Mouse (Mus musculus) embryonic facial prominence, embryonic 15.5 days (tissue): ENCODE results near the gene Spns2. TPM values are rescaled to one million over a fixed set of nuclear protein-coding genes. Genes with fewer than 3 reads are reported as not detected.

ENCODE experiments used
- ATAC-seq: fragments of 200-750 bp; cut with Nextera tagmentation; 2 replicates; pipeline ENCODE4 v1.8.0; 2017; ENCODE audit warnings: low read depth, moderate TSS enrichment; ENCODE audit not compliant: insufficient number of reproducible peaks, low FRiP score, low TSS enrichment
- H3K27ac ChIP-seq: fragments of 300-500 bp; sonication (generic); replicated peaks from 2 replicates; pipeline ENCODE4 v1.5.1; 2015; ENCODE audit warnings: mild to moderate bottlenecking, inconsistent platforms
- H3K27me3 ChIP-seq: fragments of 300-500 bp; sonication (generic); 2 replicates; pipeline ENCODE4 v1.6.1; 2015; ENCODE audit warnings: inconsistent platforms
- H3K36me3 ChIP-seq: fragments of 300-500 bp; sonication (generic); 2 replicates; pipeline ENCODE4 v1.6.1; 2015; ENCODE audit warnings: mild to moderate bottlenecking, inconsistent platforms
- H3K4me1 ChIP-seq: fragments of 300-500 bp; sonication (generic); 2 replicates; pipeline ENCODE4 v1.6.1; 2015; ENCODE audit warnings: inconsistent platforms
- H3K4me2 ChIP-seq: fragments of 300-500 bp; sonication (generic); replicated peaks from 2 replicates; pipeline ENCODE4 v1.6.1; 2015; ENCODE audit warnings: mild to moderate bottlenecking, inconsistent platforms
- H3K4me3 ChIP-seq: fragments of 300-500 bp; sonication (generic); replicated peaks from 2 replicates; pipeline ENCODE4 v1.5.1; 2015; ENCODE audit warnings: mild to moderate bottlenecking, inconsistent platforms
- H3K9ac ChIP-seq: fragments of 300-500 bp; sonication (generic); 2 replicates; pipeline ENCODE4 v1.6.1; 2015; ENCODE audit warnings: inconsistent platforms
- H3K9me3 ChIP-seq: fragments of 300-500 bp; sonication (generic); replicated peaks from 2 replicates; pipeline ENCODE4 v1.6.1; 2016; ENCODE audit warnings: inconsistent platforms
- WGBS: fragments of 180-500 bp; shearing (Covaris S2); methylation state at CpG from one replicate; pipeline ENCODE4 v1.1.7; 2015; 5-methylcytosine and 5-hydroxymethylcytosine counted together
- polyA plus RNA-seq: library from polyadenylated mRNA; unstranded; fragments of >200 nt; fragmentation: Nextera tagmentation; extraction: Ambion mirVana; gene quantifications from 2 replicates; pipeline ENCODE4 v1.2.1, GENCODE M21; 2015

Spns2 gene
- polyA plus RNA-seq: 11.8 and 12.0 TPM in 2 replicates

DNA sequence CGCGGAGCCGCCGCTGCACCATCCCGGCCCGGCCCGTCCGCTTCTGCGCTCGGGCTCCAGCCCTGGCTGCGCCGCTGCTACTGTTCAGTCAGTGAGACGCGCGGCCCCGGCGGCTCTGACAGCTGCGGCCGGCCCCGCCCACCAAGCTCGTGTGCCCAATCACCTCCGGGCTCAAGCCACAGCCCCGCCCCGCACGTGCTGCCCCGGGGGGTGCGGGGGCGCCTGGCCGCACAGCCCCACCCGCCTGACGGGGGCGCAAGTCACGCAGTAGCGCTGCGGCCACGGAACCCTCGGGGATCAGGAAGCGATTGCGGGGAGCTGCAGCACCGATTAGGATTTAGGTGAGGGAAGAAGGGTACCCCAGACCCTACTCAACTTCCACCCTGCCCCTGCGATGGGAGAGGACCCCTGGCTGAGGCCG, at the start of gene Spns2:
Gene Spns2 (minus strand): TSS at position 24 of the 421 bp plus-strand sequence.
- Histone ChIP-seq H3K27ac (peak within 1 kb of the TSS; percentile 51; the same call in 1 of the 2 replicates), H3K4me1 (peaks cover 25% of the 10 kb centered on the region), H3K27me3 (peaks cover 37% of the 10 kb centered on the region), H3K36me3 (no peaks in the 10 kb centered on the region), H3K9ac (peak within 1 kb of the TSS; percentile 35), H3K4me3 (peak within 1 kb of the TSS; percentile 60), H3K4me2 (peak within 1 kb of the TSS; percentile 98), H3K9me3 (no peaks in the 10 kb centered on the region)
- under 1% methylated on average over 39 of the region's 42 CpGs for WGBS
- peak; percentile 86 for ATAC-seq

DNA sequence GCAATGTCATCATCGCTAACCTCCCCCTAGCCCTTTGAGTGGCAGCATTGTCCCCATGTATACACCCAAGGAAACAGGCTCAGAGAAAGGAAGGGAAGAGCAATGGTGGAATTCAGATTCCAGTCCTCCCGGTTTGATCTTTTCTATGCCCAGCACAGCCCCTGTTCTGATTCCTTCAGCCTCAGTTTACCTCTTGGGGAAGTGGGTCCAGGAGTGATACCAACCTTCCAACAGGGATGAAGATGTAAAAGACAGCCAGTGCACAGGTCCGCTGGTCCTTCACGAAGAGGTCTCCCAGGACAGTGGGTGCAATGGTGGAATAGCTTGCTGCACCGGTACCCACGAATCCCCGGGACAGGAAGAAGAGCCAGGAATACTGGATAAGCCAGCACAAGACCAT, 49.1 kb upstream of the Spns2 start:
- Histone ChIP-seq H3K9ac (no peak overlapping the region), H3K27me3 (no peaks in the 10 kb centered on the region), H3K36me3 (no peaks in the 10 kb centered on the region), H3K4me1 (no peaks in the 10 kb centered on the region), H3K27ac (no peak overlapping the region), H3K4me3 (no peak overlapping the region), H3K9me3 (no peaks in the 10 kb centered on the region), H3K4me2 (no peak overlapping the region)
- no peak for ATAC-seq
- WGBS: 90% methylated on average over 7 of the region's 7 CpGs

DNA sequence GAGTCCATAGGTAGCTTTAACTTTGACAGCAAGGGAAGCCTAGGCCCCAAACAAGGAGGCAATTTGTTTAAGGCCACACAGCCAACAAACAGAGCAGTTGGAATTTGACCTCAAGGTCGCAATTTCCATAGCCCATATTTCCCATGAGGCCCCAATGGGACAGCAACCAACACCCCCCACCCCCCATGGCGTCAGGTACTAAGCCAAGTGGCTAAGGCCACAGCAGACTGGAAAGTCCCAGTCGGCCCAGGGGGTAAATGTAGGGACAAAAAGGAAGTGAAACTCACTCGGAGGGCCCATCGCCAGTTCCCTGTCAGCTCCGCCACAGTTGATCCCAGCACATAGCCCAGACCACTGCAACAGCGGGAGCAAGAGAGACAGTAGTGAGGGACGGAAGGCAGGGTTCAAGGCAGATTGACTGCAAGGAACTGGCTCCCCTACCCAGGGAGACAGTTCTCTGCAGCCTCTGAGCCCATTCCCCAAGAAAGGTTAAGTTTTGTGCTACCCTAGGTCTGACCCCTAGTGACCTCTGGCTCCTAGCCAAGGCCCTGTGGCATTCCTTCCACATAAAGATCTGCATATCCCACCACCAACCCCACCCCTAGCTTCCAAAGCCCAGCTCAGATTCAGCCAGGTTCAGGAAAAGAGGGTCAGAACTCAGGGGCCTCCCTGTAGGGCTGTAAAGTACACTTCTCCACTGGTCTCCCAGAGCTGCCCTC, 48.5 kb upstream of the Spns2 start:
- WGBS: 45% methylated on average over 8 of the region's 8 CpGs
- Histone ChIP-seq H3K36me3 (no peaks in the 10 kb centered on the region), H3K27ac (no peak overlapping the region), H3K4me3 (no peak overlapping the region), H3K4me1 (no peaks in the 10 kb centered on the region), H3K4me2 (no peak overlapping the region), H3K9me3 (no peaks in the 10 kb centered on the region), H3K9ac (no peak overlapping the region), H3K27me3 (no peaks in the 10 kb centered on the region)
- ATAC-seq: 0 out of 2 replicates have a peak, but pooled peaks have one; percentile 32

DNA sequence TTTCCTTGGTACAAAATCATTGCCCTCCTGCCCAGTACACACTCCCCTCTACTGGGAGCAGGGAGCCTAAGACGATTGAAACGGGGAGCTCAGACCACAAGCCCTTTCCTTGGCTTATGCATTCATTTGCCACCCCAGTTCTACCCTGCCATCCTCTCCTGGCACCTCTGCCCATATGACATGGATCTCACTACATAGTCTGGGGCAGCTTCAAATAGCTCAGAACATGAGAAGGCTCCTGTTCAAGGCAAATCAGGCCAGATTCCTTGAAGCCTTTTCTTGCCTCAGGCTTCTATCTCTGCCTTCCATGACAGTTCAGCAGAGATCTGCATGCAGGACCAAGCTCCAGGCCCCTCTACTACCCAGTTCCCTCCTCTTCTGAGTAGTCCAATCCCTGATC, 47.8 kb upstream of the Spns2 start:
- H3K4me3 ChIP-seq: no peak overlapping the region
- no peak for ATAC-seq
- no peaks in the 10 kb centered on the region for H3K36me3 ChIP-seq
- no peak overlapping the region for H3K9ac ChIP-seq
- no peaks in the 10 kb centered on the region for H3K4me1 ChIP-seq
- WGBS: 76% methylated on average over 2 of the region's 2 CpGs
- no peak overlapping the region for H3K4me2 ChIP-seq
- no peak overlapping the region for H3K27ac ChIP-seq
- no peaks in the 10 kb centered on the region for H3K9me3 ChIP-seq
- no peaks in the 10 kb centered on the region for H3K27me3 ChIP-seq

DNA sequence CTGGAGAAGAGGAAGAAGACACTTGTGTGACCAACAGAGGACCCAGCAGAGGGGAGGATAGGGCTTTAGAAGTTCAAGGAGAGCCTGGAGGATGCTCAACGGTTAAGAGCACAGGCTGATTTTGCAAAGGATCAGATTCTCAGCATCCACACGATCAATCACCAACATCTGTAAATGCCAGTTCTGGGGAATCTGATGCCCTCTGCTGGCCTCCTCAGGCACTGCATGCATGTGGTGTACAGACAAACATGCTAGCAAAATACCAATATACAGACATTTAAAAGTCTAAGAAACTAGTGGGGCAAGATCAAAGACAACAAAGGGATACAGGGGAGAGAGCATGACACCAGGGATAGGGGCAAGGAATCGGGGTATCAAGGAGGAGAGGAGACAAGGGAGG, 45.8 kb upstream of the Spns2 start:
- Histone ChIP-seq H3K27me3 (no peaks in the 10 kb centered on the region), H3K4me2 (no peak overlapping the region), H3K9ac (no peak overlapping the region), H3K4me1 (no peaks in the 10 kb centered on the region), H3K36me3 (no peaks in the 10 kb centered on the region), H3K27ac (no peak overlapping the region), H3K4me3 (no peak overlapping the region), H3K9me3 (no peaks in the 10 kb centered on the region)
- no peak for ATAC-seq
- 82% methylated on average over 3 of the region's 3 CpGs for WGBS

DNA sequence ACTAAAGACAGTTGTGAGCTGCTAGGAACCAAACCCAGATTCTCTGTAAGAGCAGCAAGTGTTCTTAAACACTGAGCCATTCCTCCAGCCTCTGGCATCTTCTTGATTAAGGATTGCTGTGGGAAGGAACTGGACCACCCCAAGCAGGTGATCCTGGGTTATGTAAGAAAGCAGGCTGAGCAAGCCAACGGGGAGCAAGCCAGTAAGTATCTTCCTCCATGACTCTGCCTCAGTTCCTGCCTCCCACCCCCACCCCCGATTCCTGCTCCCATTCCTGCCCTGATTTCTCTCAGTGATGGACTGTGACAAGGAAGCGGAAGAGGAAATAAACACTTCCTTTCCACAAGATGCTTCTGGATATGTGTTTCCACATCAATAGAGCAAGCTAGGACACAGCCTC, 43.2 kb upstream of the Spns2 start:
- no peak for ATAC-seq
- Histone ChIP-seq H3K4me2 (no peak overlapping the region), H3K27ac (no peak overlapping the region), H3K9ac (no peak overlapping the region), H3K9me3 (no peaks in the 10 kb centered on the region), H3K4me1 (no peaks in the 10 kb centered on the region), H3K36me3 (no peaks in the 10 kb centered on the region), H3K4me3 (no peak overlapping the region), H3K27me3 (no peaks in the 10 kb centered on the region)
- WGBS: 85% methylated on average over 3 of the region's 3 CpGs

DNA sequence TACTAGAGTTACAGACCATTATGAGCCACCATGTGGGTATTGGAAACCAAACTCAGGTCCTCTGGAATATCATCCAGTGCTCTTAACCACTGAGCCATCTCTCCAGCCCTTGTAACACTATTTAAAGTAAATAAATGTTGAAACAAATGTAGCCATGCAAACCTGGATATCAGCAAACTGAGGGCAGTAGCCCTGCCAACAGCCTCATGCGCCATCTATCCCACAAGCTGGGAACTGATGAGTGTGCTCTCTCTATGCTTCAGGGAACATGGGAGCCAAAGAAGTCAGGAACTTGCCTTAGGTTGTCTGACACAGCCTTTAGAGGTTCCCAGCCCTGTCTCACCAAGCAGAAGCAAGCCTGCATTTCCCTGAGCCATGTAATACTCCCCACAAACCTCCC, 41.9 kb upstream of the Spns2 start:
- no peak overlapping the region for H3K9ac ChIP-seq
- no peak for ATAC-seq
- H3K4me3 ChIP-seq: no peak overlapping the region
- H3K27me3 ChIP-seq: no peaks in the 10 kb centered on the region
- H3K36me3 ChIP-seq: no peaks in the 10 kb centered on the region
- no peak overlapping the region for H3K4me2 ChIP-seq
- no peak overlapping the region for H3K27ac ChIP-seq
- no peaks in the 10 kb centered on the region for H3K4me1 ChIP-seq
- WGBS: 67% methylated on average over 1 of the region's 1 CpGs
- no peaks in the 10 kb centered on the region for H3K9me3 ChIP-seq

DNA sequence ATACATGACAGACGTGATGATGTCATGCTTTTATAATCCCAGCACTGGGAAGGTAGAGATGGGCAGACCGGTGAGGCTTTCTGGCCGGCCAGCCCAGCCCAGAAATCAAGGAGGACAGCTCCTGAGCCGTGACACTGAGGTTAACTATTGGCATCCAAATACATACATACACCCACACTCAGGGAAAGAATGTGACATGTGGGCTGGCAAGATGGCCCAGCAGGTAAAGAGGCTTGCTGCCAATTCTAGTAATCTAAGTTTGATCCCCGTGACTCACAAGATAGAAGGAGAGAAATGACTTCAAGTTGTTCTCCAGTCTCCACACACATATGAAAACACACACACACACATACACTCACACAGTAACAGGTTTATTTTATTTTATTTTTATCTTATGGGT, 41.4 kb upstream of the Spns2 start:
- Histone ChIP-seq H3K27me3 (no peaks in the 10 kb centered on the region), H3K4me3 (no peak overlapping the region), H3K9me3 (no peaks in the 10 kb centered on the region), H3K36me3 (no peaks in the 10 kb centered on the region), H3K27ac (no peak overlapping the region), H3K4me1 (no peaks in the 10 kb centered on the region), H3K9ac (no peak overlapping the region), H3K4me2 (no peak overlapping the region)
- whole genome bisulfite sequencing: 69% methylated on average over 5 of the region's 5 CpGs
- no peak for ATAC-seq

DNA sequence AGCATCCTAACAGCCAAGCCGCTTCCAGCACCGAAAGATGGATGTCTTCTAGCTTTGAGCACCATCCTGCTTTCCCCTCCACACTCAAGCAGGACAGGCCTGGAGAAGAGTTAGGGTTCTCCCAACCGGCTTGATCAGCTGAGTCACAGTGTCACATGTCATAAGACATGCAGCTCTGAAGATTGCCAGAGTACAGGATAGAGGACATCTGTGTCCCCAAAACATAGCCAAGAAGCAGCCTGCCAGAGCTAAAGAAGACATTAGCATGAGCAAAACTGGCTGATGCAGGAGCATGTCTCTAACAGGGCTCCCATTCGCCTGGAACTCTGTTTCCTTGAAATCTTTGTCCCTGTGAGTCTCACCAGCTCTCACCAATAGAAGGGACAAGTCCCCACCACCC, 36.5 kb upstream of the Spns2 start:
- 82% methylated on average over 4 of the region's 4 CpGs for WGBS
- H3K9me3 ChIP-seq: no peaks in the 10 kb centered on the region
- no peak overlapping the region for H3K4me2 ChIP-seq
- H3K27me3 ChIP-seq: no peaks in the 10 kb centered on the region
- no peak overlapping the region for H3K9ac ChIP-seq
- no peak for ATAC-seq
- H3K27ac ChIP-seq: no peak overlapping the region
- H3K36me3 ChIP-seq: no peaks in the 10 kb centered on the region
- H3K4me1 ChIP-seq: no peaks in the 10 kb centered on the region
- H3K4me3 ChIP-seq: no peak overlapping the region

DNA sequence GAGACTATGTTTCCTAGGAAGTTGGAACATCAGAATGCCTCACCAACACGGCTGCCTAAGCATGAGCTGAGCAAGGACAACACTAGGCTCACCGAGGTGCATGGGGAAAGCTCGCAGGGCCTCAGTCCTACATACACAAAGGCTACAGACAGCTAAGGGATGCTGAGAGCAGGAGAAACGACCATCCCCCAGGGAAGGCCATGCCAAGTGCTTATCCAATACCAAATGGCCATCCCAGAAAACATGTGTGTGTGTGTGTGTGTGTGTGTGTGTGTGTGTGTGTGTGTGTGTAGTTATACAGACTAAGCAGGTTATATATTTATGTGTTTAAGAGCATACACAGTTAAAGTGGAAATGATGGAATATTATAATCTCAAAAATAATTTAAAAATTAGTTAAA, 34.0 kb upstream of the Spns2 start:
- no peak for ATAC-seq
- no peak overlapping the region for H3K9ac ChIP-seq
- H3K4me3 ChIP-seq: no peak overlapping the region
- 54% methylated on average over 4 of the region's 4 CpGs for WGBS
- no peak overlapping the region for H3K27ac ChIP-seq
- no peaks in the 10 kb centered on the region for H3K4me1 ChIP-seq
- no peaks in the 10 kb centered on the region for H3K36me3 ChIP-seq
- no peaks in the 10 kb centered on the region for H3K27me3 ChIP-seq
- H3K4me2 ChIP-seq: no peak overlapping the region
- no peaks in the 10 kb centered on the region for H3K9me3 ChIP-seq

DNA sequence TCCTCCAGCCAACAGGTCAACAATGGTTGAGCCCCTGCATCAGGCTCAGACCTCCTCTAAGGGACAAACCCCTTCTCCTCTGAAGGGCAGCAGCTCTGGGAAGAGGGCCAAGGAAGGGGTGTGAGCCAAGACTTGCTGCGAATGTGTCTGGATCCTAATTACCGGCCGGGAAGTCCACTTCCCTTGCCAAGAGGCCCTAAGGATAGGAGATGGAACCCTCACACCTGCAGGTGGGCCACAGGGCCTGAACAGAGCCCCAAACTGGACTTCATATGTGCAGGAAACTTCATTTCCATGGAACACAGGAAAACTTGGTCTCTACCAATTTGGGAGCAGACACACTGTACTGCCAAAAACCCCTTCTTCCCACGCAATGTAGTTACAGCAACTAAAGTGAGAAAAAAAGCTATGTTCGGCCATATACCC, 32.9 kb upstream of the Spns2 start:
- Histone ChIP-seq H3K9me3 (no peaks in the 10 kb centered on the region), H3K4me2 (no peak overlapping the region), H3K4me1 (no peaks in the 10 kb centered on the region), H3K27me3 (no peaks in the 10 kb centered on the region), H3K9ac (no peak overlapping the region), H3K27ac (no peak overlapping the region), H3K4me3 (no peak overlapping the region), H3K36me3 (no peaks in the 10 kb centered on the region)
- ATAC-seq: no peak
- 63% methylated on average over 5 of the region's 5 CpGs for WGBS
